Mouse (Mus musculus): ENCODE measurements around the gene Lhpp.

GRCm38 (mm10) chr7:132687897-132688296 lies 77.5 kb downstream of the Lhpp start:
- TF ChIP-seq CTCF (IDR thresholded peaks at IDR 0.05; ENCODE audit: low read depth): no peak
- no peak for TF ChIP-seq EP300 (IDR thresholded peaks at IDR 0.05; ENCODE audit: low read depth)

Measured in liver, postnatal 0 days (tissue).